Mouse (Mus musculus): ENCODE measurements around the gene Dqx1.

Gene Dqx1

DNA sequence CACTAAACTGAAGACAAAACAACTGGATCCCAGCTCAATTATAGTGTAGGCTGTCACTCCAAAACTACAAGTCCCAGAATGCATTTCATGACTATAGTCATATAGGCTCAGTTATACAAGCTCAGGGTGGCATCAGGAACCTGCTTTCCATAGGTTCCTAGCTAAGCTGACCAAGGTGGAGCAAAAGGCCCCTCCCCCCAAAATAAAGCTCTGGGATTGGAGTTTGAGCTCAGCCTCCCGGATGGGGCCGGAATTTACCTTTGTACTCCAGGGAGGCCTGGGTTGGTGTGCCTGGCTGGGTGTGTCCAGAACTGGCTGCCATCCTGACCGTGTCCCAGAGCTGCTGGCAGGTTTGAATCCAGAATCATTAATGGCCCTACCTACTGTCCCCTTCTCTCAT is at the start of gene Dqx1:
TSS of gene Dqx1 (plus strand) at position 55 of the 400 bp plus-strand sequence.
- peak; percentile 36 for DNase-seq (ENCODE audit: low read depth)

DNA sequence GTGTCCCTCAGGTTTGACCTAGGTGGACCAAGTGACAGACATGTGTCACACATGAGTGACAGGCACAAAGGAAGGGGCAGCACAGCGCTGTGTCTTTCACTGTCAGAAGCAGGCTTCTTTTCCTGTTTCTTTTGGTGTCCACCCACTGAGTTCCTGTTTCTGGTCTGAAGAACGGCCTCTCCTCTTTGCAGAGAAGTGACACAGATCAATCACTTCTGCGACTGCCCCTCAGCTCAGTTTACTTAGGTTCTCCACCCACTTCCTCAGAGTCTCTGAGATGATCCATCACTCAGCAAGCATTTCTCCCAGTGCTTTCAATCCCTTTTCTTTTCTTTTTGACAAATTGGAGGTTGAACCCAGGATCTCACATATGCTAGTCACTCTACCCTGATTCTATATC is 49.0 kb upstream of the Dqx1 start:
- DNase-seq (ENCODE audit: low read depth): peak; percentile 75

DNA sequence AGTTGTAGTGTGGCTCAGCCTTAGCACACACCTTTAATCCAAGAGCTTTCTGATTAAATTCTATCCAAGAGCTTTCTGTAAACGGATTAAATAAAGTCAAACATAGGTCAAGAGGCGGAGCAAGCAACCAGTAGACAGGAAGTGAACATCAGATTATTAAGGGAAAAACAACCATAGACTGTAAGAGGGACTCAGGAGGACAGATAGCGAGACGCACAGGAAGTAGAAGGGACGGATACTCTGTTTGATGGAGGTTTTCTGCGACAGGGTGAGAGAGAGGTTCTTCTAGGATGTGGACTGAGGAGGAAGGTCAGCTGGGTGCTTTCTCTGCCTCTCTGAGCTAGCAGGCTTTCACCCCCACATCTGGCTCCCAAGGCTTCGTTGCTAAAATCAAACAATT is 47.6 kb upstream of the Dqx1 start:
- peak; percentile 69 for DNase-seq (ENCODE audit: low read depth)

DNA sequence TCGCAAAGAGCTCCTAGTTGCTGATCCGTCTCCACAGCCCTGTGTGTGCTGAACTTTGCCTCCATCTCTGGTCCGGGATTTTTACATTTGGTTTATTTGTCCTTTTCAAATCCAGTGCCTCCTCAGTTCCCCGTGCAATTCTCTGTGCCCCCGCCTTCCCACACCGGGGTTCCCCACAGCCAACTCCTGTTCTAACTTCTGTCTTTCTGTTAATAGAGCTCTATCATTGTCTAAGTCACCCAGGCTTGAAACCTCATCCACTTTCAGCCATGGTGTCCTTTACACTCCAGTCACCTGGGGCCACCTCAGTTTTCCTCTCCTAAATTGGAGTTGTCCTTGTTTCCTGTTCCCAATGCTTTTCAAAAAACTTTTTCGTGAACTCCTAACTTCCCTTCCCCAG is 46.4 kb upstream of the Dqx1 start:
- DNase-seq (ENCODE audit: low read depth): no peak

DNA sequence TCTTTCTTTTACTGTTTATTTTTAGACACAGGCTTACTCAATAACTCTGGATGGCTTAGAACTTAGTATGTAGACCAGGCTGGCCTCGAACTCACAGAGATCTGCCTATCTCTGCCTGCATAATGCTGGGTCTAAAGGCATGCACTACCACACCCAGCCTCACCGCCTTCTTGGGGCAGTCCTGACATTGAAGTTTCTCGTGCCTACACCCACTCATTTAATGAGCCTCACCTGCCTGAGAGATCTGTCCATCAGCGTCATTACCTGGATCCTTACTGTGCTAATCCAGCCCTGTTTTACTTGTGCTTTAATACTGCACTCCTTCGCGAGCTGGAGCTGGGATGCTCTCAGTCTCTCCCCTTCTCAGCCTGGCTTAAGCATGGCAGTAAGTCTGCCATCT is 45.9 kb upstream of the Dqx1 start:
- no peak for DNase-seq (ENCODE audit: low read depth)

DNA sequence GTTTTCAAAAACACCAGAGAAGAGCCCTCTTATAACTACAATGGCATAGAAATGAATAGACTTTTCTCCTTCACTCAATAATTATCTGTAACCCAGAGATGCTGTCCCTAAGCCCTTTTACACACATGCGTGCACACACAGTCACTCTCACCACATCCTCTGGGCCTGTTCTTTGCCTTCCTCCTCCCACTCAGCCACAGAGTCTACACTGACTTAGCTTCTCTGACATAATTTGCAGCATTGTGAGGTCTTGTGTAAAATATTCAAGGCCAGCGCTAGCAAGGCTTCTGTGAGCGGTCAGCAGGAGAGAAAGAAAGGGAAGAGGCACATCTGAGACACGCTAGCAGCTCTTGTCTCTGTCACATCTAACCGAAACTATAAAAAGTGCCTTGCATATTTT is 44.2 kb upstream of the Dqx1 start:
- DNase-seq (ENCODE audit: low read depth): peak; percentile 88

DNA sequence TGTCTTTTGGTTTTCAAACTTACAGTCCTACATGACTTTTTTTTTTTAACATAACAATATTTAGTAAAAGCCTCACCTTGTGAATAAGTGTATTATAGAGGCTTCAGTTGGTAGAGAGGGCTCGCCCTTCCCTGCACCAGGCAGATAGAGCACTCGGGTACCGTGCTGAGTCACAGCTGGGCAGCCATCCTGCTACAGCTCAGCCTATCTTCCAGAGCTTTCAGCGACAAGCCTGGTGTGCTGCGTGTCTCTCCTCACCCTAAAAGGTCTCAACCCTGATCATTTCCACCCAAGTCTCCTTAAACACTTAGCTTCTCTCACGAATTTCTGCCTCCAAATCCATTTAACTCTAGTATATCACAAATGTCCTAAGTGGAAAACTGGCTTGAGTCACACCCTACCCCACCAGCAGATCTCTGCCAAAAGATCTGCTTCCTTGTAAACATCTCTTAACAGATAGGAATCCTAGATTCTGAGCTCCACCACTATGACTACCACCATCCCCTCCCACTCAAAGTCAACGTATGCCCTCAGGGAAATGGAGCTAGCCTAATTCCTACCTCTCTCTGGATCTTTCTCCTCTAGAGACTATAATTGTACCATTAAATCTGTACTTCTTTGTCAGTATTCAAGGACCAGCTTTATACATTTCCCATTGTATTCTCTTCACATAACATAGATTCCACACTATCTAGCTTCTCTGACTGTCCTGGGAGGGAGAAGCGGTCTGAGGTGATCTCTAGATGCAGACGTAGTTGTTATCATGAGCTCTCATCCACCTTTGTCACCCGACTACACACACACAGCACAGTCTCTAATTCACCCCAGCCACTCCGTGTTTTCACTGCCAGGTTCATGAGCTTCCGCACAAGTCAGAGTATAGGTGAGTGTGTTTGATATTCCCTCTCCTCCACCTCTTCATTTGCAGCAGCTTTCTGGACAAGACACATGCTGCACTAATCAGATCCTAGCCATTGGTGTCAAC is 42.9 kb upstream of the Dqx1 start:
- DNase-seq (ENCODE audit: low read depth): peak; percentile 60

DNA sequence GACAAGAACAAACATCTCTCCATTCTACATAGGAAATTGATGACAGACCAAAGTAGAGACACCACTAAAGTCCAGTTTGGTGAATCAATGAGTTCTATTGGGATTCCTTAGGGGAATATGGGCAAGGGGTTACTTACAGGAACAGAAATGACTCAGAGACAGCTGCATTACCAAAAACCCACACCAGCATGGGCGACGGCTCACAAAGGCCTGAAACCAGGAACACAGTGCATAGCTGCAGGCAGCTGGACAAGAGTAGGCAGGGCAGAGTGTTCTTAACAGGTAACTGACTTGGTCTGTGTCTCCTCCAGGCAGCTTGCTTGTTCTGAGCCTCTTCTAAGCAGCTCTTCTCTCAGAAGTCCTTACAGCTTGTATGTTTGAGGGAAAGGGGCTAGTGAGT is 41.9 kb upstream of the Dqx1 start:
- no peak for DNase-seq (ENCODE audit: low read depth)

DNA sequence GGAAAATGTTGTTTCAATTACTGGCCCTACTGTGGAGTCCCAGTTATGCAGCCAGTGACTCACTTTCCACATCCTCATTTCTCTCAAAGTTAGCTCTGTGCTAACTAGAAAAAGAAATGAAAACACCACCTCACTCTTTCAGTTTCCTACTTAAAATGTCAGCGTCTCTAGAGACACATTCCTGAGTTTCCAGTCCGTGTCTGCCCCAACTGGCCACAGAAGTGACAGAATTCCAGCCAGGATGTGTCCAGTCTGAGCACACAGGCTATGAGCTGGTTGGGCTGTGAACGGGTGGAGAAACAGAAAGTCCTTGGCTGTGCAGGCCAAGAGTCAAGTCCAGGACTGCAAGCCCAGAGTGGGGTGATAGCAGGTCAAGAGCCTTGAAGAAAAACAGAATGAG is 40.5 kb upstream of the Dqx1 start:
- no peak for DNase-seq (ENCODE audit: low read depth)

DNA sequence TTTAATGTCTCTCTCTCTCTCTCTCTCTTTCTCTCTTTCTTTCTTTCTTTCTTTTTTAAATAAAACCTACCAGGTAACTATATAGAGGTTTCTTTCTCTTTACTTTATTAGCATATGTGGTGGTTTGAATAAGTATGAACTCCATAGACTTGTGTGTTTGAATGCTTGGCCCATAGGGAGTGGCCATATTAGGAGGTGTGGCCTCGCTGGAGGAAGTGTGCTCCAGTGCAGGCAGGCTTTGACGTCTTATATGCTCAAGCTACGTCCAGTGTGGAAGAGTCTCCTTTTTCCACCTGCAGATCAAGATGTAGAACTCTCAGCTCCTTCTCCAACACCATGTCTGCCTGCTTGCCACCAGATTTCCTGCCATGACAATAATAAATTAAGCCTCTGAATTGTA is 38.6 kb upstream of the Dqx1 start:
- DNase-seq (ENCODE audit: low read depth): no peak

DNA sequence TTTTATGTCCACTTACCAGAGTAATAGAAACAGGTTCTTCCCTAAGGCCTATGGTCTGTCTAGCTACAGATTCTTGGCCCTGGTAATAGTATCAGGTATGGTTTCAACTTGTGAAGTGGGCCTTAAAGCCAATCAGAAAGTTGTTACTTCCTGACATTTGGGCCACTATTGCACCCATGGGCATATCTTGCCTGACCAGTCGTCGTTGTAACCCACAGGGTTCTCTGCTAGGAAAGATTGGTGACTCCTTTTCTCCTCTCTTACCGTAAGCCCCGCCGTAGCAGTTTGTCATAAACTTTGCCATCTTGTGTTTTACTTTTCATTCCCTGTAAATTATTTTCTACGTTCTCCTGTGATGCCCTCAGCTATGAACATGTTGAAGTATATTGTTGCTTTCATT is 37.5 kb upstream of the Dqx1 start:
- no peak for DNase-seq (ENCODE audit: low read depth)

DNA sequence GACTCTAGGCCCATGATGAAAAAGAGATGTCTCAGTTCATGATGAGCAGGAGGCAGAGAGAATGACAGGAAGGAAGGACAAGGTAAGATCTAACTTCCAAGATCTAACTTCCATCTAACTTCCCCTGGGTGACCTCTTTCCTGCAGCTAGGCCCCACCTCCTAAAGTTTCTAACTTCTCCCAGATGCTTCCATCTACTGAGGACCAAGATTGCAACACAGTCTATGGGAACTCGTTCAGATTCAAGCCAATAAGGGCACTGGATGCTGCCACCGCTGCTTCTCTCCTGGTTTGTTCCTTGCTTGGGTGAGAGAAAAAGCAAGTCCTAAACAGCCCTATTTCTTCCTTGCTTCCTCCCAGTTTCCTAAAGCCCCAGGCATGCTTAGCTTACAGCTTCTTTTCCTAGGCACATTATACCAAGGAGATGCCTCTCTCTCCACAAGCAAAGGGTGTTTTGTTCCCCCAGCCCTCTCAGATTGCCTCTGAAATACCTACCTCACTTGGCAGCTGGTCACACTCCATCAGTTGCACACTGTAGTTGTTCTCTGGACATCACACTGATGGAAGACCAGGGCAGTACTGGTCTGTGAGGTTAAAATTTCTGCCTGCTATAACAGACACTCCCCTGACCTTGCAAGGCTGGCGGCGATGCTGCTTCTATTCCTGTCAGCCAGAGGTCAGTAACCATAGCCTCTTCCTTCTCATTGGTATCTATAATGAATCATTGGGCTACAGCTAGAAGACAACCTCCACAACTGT is 36.6 kb upstream of the Dqx1 start:
- DNase-seq (ENCODE audit: low read depth): no peak

DNA sequence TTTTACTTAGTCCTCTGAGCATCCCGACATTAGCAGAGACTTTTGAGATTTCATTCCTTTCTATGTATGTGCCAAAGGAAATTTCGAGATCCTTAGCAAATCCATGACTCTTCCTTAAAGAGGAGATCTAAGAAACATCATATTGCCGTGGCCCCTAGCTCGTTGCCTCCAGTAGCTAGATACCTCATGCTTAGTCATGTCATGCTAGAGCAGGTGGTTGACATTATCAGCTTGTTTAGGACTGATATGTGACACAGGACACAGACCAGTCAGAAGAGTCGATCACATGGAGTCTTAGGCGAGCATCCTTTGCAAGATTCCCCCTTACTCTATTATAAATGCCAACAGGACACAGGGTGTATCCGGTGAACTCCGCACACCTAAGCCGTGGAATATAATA is 34.6 kb upstream of the Dqx1 start:
- DNase-seq (ENCODE audit: low read depth): no peak

DNA sequence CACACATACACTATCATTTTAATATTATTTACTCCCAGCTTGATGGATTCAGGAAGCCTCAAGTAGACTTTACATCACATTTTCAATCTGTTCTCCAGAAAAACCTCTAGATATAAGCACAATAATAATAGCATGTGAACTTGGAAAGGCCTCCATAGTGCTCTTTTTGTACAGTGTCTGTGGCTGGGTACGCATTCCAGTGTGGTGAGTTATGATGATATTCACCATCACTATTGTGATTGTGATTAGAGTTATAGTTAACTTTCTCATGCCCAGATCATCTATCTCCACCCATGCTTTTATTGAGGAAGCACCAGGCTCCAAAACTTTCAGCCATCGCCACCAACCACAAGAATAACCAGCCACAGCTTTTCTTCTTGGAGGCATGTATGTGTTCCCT is 33.9 kb upstream of the Dqx1 start:
- no peak for DNase-seq (ENCODE audit: low read depth)

DNA sequence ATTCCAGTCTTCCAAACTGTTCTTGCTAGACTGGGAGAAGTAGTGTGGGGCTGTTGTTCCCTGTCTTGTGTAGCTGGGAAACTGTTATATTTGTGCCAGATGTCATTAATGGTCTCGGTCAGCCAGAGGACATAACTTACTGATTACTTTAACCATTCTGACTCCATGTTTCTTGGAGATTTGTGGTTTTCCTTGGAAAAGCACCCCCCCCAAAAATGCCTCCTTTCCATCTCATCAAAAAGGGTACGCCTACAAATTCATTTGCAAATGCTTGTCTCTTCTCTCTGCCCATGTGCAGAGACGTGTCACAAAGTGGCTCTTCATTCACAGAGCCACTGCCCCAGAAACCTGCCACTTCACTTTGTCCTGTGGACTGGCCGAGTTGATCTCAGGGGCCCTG is 33.2 kb upstream of the Dqx1 start:
- DNase-seq (ENCODE audit: low read depth): no peak

DNA sequence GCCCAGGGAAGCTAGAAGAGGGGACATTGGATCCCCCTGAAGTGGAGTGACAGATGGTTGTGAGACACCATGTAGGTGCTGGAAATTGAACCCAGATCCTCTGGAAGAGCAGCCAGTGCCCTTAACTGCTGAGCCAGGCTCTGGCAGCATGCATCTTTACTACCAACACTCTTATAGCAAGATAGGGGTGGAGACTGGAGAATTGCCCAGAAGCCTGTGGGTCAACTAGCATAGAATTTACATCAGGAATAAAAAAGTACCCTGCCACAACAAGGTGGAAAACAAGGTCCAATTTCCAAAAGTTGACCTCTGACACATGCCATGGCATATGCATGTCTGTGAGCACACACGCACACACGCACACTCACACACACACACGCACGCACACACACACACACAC is 32.4 kb upstream of the Dqx1 start:
- DNase-seq (ENCODE audit: low read depth): no peak

DNA sequence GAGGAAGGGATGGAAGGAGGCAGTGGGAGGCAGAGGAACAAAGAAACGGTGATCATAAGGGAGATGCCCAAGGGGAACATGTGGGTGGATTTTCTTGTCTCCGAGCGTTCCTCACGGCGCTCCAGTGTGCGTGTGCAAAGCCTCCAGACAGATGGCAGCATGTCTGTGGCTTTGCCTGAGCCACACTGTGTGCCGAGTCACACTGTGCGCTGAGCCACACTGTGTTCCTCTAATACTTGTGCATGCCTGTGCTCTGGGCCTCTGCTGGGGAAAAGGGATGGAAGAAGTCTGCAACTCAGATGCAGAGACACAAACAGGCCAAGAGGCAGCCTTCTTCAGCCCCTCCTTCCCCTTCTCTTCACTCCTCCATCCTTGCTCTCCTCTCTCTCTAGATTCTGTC is 30.4 kb upstream of the Dqx1 start:
- no peak for DNase-seq (ENCODE audit: low read depth)

DNA sequence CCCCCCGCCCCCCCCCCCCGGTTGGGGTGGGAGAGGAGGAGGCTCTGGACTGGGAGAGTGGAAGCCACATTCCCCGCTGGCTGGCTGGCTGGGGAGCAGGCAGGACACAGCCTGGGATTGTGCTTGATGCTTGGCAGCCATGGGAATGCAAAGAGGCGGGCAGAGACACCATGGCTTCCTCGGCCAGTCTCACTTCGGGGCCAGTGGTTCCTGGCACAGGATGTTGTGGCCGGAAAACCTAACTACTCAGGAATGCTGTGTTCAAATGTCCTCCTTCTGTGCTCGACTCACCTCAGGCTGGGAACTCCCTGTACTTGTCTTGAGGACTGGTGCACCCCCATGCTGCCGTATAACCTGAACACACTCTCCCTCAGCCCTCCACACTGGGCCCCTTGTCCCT is 29.9 kb upstream of the Dqx1 start:
- peak; percentile 38 for DNase-seq (ENCODE audit: low read depth)

DNA sequence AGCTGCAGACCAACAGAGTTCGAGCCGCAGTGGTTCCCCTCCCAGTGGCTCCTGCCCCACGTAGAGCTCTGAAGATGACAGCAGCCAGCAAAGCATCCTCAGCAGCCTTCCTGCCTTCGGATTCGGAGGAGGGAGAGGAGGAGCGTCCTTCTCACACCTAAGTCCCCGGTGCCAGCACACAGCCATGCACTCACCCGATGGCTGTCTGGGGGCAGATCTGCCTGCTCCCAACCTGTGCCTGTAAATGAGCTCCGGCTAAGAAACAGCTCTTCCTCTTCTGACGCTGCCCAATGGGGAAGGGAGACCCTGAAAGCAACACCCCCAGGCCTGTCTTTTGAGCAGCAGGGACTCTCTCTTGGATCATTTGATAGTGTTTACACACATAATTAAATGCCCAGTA is 27.9 kb upstream of the Dqx1 start:
- no peak for DNase-seq (ENCODE audit: low read depth)

DNA sequence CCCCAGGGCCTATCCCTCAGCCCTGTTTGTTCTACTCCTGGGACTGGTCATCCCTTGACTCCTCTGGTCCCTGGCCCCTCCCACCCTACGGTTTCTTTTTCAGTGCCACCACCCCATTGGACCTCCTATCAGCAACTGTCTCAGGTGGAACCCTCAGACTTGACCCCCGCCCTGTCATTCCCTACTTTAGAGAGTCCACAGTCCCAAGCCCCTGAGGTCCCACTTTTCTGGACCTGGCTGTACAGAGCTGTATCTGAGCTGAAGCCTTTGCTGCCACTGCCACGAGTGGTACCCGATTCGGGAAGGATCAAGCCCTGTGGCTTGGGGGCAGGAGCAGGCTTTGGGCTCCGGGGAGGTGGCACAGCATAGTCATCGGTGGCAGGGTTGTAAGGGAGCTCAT is 26.5 kb upstream of the Dqx1 start:
- no peak for DNase-seq (ENCODE audit: low read depth)

DNA sequence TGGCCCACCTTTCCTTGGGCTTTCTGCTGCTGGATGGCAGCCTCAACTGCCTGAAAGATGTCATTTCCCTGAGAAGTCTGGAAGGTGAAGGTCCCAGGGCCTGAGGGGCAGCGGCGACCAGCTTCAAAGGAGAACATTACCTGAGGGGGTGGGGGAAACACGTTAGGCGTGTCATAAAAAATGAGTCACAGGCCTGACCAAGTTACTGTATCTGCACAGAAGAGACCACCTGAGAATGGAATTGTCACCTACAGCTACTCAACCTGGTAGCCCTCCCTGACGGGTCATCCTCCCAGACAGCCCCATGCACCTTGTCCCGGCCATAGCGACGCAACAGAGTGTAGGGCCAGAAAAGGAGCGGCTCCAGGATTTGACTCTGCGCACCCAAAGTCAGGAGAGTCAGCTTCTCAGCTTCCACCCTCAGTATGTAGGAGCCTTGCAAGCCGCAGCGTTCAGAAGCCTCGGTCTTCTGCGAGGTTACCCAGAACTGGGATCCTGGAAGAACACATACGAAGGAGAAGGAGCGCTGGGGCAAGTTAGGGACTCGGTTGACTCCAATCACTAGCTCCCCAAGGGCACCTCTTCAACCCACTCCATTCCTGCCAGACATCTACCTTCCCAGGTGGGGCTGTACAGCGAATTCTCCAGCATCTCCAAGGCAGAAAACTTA is 25.6 kb upstream of the Dqx1 start:
- no peak for DNase-seq (ENCODE audit: low read depth)

DNA sequence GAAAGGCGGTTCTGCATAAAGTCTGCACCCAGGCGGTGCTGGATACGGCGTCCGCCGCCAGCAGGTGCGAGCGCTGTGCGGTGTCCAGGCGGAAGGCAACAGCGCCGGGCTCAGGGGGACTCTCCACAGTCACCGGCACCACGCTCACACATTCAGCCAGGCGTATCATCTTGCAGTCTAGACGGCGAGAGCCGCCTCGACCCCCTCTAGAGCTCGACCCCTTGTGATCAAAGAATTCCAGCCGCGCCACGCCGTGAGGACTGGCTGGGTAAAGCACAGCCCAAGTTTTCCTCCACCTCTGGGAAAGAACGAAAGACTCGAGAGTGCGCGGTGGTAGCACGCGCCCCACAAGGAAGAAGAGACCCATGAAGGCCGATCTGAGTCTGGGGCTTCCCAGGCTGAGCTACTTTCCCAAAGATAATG is 24.9 kb upstream of the Dqx1 start:
- peak; percentile 41 for DNase-seq (ENCODE audit: low read depth)

All from 416B (cell line).